Mouse (Mus musculus) MEL (cell line): ENCODE data around the gene Bmper. TPM values are rescaled to one million over a fixed set of nuclear protein-coding genes. Genes with fewer than 3 reads are reported as not detected.

Experiments used
- DNase-seq: peaks from one replicate; pipeline ENCODE4 v3.0.0; 2011; ENCODE audit warnings: low read depth, low spot score
- H3K27ac ChIP-seq: 2 replicates; pipeline ENCODE4 v1.5.1; 2012; ENCODE audit warnings: low read depth, mild to moderate bottlenecking, control low read depth, low read length, moderate library complexity; ENCODE audit not compliant: control insufficient read depth
- H3K27me3 ChIP-seq, 2 experiments: fragments of 150-350 bp in 1 of 2; sonication (generic) in 1 of 2; 2 replicates each; pipeline ENCODE4 v1.6.1; 2012; ENCODE audit warnings: low read length in 2 of 2, mild to moderate bottlenecking in 2 of 2, improper control_type of control experiment in 1 of 2, moderate library complexity in 1 of 2; ENCODE audit not compliant: insufficient read depth in 2 of 2, control insufficient read depth in 1 of 2
- H3K36me3 ChIP-seq, 2 experiments: 2 replicates each; pipeline ENCODE4 v1.6.1; 2012 to 2014; ENCODE audit warnings: low read length in 2 of 2, improper control_type of control experiment in 1 of 2, inconsistent platforms in 1 of 2, mild to moderate bottlenecking in 1 of 2; ENCODE audit not compliant: insufficient read depth in 2 of 2, control insufficient read depth in 1 of 2
- H3K4me1 ChIP-seq, 2 experiments: fragments of 150-350 bp in 1 of 2; sonication (generic) in 1 of 2; 2 replicates each; pipeline ENCODE4 v1.6.1; 2012; ENCODE audit warnings: low read length in 2 of 2, improper control_type of control experiment in 1 of 2, mild to moderate bottlenecking in 1 of 2; ENCODE audit not compliant: insufficient read depth in 2 of 2, control insufficient read depth in 1 of 2
- H3K4me3 ChIP-seq, 2 experiments: fragments of 150-350 bp in 1 of 2; sonication (generic) in 1 of 2; 2 replicates each; pipeline ENCODE4 v1.5.1; 2012; ENCODE audit warnings: low read depth in 2 of 2, low read length in 2 of 2, mild to moderate bottlenecking in 2 of 2, moderate library complexity in 2 of 2, control low read depth in 1 of 2, improper control_type of control experiment in 1 of 2; ENCODE audit not compliant: control insufficient read depth in 1 of 2, insufficient read depth in 1 of 2
- H3K79me2 ChIP-seq: 2 replicates; pipeline ENCODE4 v1.6.1; 2012; ENCODE audit warnings: mild to moderate bottlenecking, low read length, moderate library complexity; ENCODE audit not compliant: control insufficient read depth, poor library complexity, insufficient read depth
- H3K9ac ChIP-seq: 2 replicates; pipeline ENCODE4 v1.6.1; 2012; ENCODE audit warnings: low read depth, mild to moderate bottlenecking, control low read depth, low read length, moderate library complexity; ENCODE audit not compliant: control insufficient read depth, poor library complexity, severe bottlenecking
- H3K9me3 ChIP-seq: fragments of 150-350 bp; sonication (generic); replicated peaks from 2 replicates; pipeline ENCODE4 v1.6.1; 2012; ENCODE audit warnings: mild to moderate bottlenecking, low read length, improper control_type of control experiment, moderate library complexity; ENCODE audit not compliant: insufficient read depth
- CHD2 ChIP-seq: IDR thresholded peaks from 2 replicates; pipeline ENCODE4 v1.6.1; 2011; ENCODE audit warnings: low read length, improper control_type of control experiment
- E2F4 ChIP-seq: IDR thresholded peaks from 2 replicates; pipeline ENCODE4 v1.6.1; 2011; ENCODE audit warnings: low read depth, low read length, improper control_type of control experiment, borderline replicate concordance
- EP300 ChIP-seq, 2 experiments: IDR thresholded peaks; 2 replicates each; pipeline ENCODE4 v1.6.1; 2011; ENCODE audit warnings: improper control_type of control experiment in 2 of 2, low read length in 2 of 2, low read depth in 1 of 2, mild to moderate bottlenecking in 1 of 2
- ETS1 ChIP-seq: IDR thresholded peaks from 2 replicates; pipeline ENCODE4 v1.6.1; 2012; ENCODE audit warnings: low read depth, mild to moderate bottlenecking, inconsistent platforms, low read length, improper control_type of control experiment, moderate library complexity
- HCFC1 ChIP-seq: IDR thresholded peaks from 2 replicates; pipeline ENCODE4 v1.6.1; 2012; ENCODE audit warnings: low read depth, mild to moderate bottlenecking, inconsistent platforms, low read length, improper control_type of control experiment, moderate library complexity
- JUND ChIP-seq: IDR thresholded peaks from 2 replicates; pipeline ENCODE4 v1.6.1; 2011; ENCODE audit warnings: low read depth, mild to moderate bottlenecking, improper control_type of control experiment, low read length
- KAT2A ChIP-seq: conservative IDR thresholded peaks from 2 replicates; pipeline ENCODE4 v1.6.1; 2012; ENCODE audit warnings: low read depth, low read length, improper control_type of control experiment, inconsistent platforms
- MAZ ChIP-seq: IDR thresholded peaks from 2 replicates; pipeline ENCODE4 v1.6.1; 2012; ENCODE audit warnings: low read depth, mild to moderate bottlenecking, inconsistent platforms, low read length, improper control_type of control experiment
- MXI1 ChIP-seq: IDR thresholded peaks from 2 replicates; pipeline ENCODE4 v1.6.1; 2011; ENCODE audit warnings: mild to moderate bottlenecking, low read depth, low read length, improper control_type of control experiment
- MYB ChIP-seq: IDR thresholded peaks from 2 replicates; pipeline ENCODE4 v1.6.1; 2011; ENCODE audit warnings: mild to moderate bottlenecking, low read depth, low read length, improper control_type of control experiment
- MYC ChIP-seq: IDR thresholded peaks from 2 replicates; pipeline ENCODE4 v1.6.1; 2011; ENCODE audit warnings: low read depth, mild to moderate bottlenecking, low read length, improper control_type of control experiment, moderate library complexity
- NELFE ChIP-seq: IDR thresholded peaks from 2 replicates; pipeline ENCODE4 v1.6.1; 2011; ENCODE audit warnings: low read depth, low read length, improper control_type of control experiment
- NRF1 ChIP-seq: IDR thresholded peaks from 2 replicates; pipeline ENCODE4 v1.6.1; 2014; ENCODE audit warnings: low read depth, mild to moderate bottlenecking, inconsistent platforms, low read length, improper control_type of control experiment, moderate library complexity; ENCODE audit not compliant: poor library complexity, insufficient read depth, severe bottlenecking
- POLR2AphosphoS2 ChIP-seq: IDR thresholded peaks from 2 replicates; pipeline ENCODE4 v1.6.1; 2011; ENCODE audit warnings: low read length, improper control_type of control experiment
- RCOR1 ChIP-seq: IDR thresholded peaks from 2 replicates; pipeline ENCODE4 v1.6.1; 2012; ENCODE audit warnings: low read depth, mild to moderate bottlenecking, inconsistent platforms, low read length, improper control_type of control experiment
- SIN3A ChIP-seq: IDR thresholded peaks from 2 replicates; pipeline ENCODE4 v1.6.1; 2012; ENCODE audit warnings: low read length, improper control_type of control experiment, inconsistent platforms
- SMC3 ChIP-seq: IDR thresholded peaks from 2 replicates; pipeline ENCODE4 v1.6.1; 2011; ENCODE audit warnings: low read depth, low read length, improper control_type of control experiment
- TAL1 ChIP-seq: IDR thresholded peaks from 2 replicates; pipeline ENCODE4 v1.6.1; 2012; ENCODE audit warnings: mild to moderate bottlenecking, inconsistent platforms, low read length, moderate library complexity, mixed read lengths
- TBP ChIP-seq: IDR thresholded peaks from 2 replicates; pipeline ENCODE4 v1.8.0; 2011; ENCODE audit warnings: low read depth, low read length, improper control_type of control experiment
- TCF12 ChIP-seq: IDR thresholded peaks from 2 replicates; pipeline ENCODE4 v1.6.1; 2014; ENCODE audit warnings: low read depth, mild to moderate bottlenecking, inconsistent platforms, low read length, improper control_type of control experiment, moderate library complexity
- UBTF ChIP-seq: IDR thresholded peaks from 2 replicates; pipeline ENCODE4 v1.6.1; 2012; ENCODE audit warnings: low read depth, mild to moderate bottlenecking, inconsistent platforms, low read length, improper control_type of control experiment, moderate library complexity, borderline replicate concordance; ENCODE audit not compliant: insufficient read depth
- ZC3H11A ChIP-seq: IDR thresholded peaks from 2 replicates; pipeline ENCODE4 v1.6.1; 2012; ENCODE audit warnings: low read depth, mild to moderate bottlenecking, inconsistent platforms, low read length, improper control_type of control experiment
- ZKSCAN1 ChIP-seq: IDR thresholded peaks from 2 replicates; pipeline ENCODE4 v1.6.1; 2012; ENCODE audit warnings: low read depth, mild to moderate bottlenecking, inconsistent platforms, low read length, improper control_type of control experiment, moderate library complexity
- ZMIZ1 ChIP-seq: IDR thresholded peaks from 2 replicates; pipeline ENCODE4 v1.6.1; 2012; ENCODE audit warnings: low read depth, mild to moderate bottlenecking, inconsistent platforms, low read length, improper control_type of control experiment, moderate library complexity
- polyA plus RNA-seq, 2 experiments: library from polyadenylated mRNA; stranded (reverse) in 1 of 2; unstranded in 1 of 2; fragments of >175 nt in 1 of 2; fragments of >200 nt in 1 of 2; gene quantifications; 2 replicates each; pipeline versions ENCODE4 v1.2.1 to v1.2.4; 2012; ENCODE audit warnings: low replicate concordance in 2 of 2, low read depth in 1 of 2; ENCODE audit not compliant: insufficient read length in 2 of 2, insufficient read depth in 1 of 2, missing spikeins in 1 of 2
- total RNA-seq: library from RNA; depleted of rRNA; stranded (reverse); fragments of 300-350 nt; gene quantifications from 2 replicates; pipeline ENCODE4 v1.2.3, GENCODE M21; 2012

Bmper gene
- total and polyA plus RNA-seq, 3 experiments: not detected

- TF ChIP-seq TCF12: no peak
- TF ChIP-seq TBP: no peak
- TF ChIP-seq HCFC1: no peak
- TF ChIP-seq MYC: no peak
- no peak for TF ChIP-seq RCOR1
- no peak for TF ChIP-seq CHD2
- TF ChIP-seq KAT2A: no peak
- TF ChIP-seq MAZ: no peak
- no peak for TF ChIP-seq ZC3H11A
- TF ChIP-seq NELFE: no peak
- no peak for TF ChIP-seq ZKSCAN1
- no peak for TF ChIP-seq SIN3A
- TF ChIP-seq NRF1: no peak
- H3K4me1 ChIP-seq: no peaks in the 10 kb centered on the region
- no peak overlapping the region for H3K4me3 ChIP-seq
- no peaks in the 10 kb centered on the region for H3K9me3 ChIP-seq
- H3K36me3 ChIP-seq: no peaks in the 10 kb centered on the region
- no peak overlapping the region for H3K9ac ChIP-seq
- DNase-seq: no peak
- H3K27me3 ChIP-seq: no peaks in the 10 kb centered on the region
- H3K27ac ChIP-seq: no peak overlapping the region
- no peaks in the 10 kb centered on the region for H3K79me2 ChIP-seq
These were observed 17.1 kb upstream of the Bmper start for GRCm38 (mm10) chr9:23205757-23206156.

GRCm38 (mm10) chr9:23206181-23206580 is 16.7 kb upstream of the Bmper start:
- TF ChIP-seq ETS1: no peak
- no peak for TF ChIP-seq NRF1
- TF ChIP-seq RCOR1: no peak
- TF ChIP-seq TAL1: no peak
- no peak for TF ChIP-seq MYB
- TF ChIP-seq MXI1: no peak
- no peak for TF ChIP-seq UBTF
- no peak for TF ChIP-seq POLR2AphosphoS2
- no peak for TF ChIP-seq JUND
- no peak for TF ChIP-seq ZMIZ1
- TF ChIP-seq E2F4: no peak
- no peak for TF ChIP-seq EP300 (IDR thresholded peaks at IDR 0.05; ENCODE audit: low read depth in 1 of 2, low read length in 2 of 2)
- TF ChIP-seq SMC3: no peak
- no peak for DNase-seq

More at GRCm38 (mm10) chr9:23206181-23206580, 16.7 kb upstream of the Bmper start:
- Histone ChIP-seq H3K27ac (no peak overlapping the region), H3K9ac (no peak overlapping the region), H3K9me3 (no peaks in the 10 kb centered on the region), H3K27me3 (no peaks in the 10 kb centered on the region), H3K4me3 (no peak overlapping the region), H3K36me3 (no peaks in the 10 kb centered on the region), H3K4me1 (no peaks in the 10 kb centered on the region), H3K79me2 (no peaks in the 10 kb centered on the region)
